Mouse (Mus musculus) ES-E14 (cell line): Measurements from ENCODE around the gene Rnf149. TPM values are rescaled to one million over a fixed set of nuclear protein-coding genes. Genes with fewer than 3 reads are reported as not detected.

Experiments used
- DNase-seq: peaks from one replicate; pipeline ENCODE4 v3.0.0-alpha.2; 2013; ENCODE audit warnings: low read depth, low spot score
- H3K27ac ChIP-seq: 2 replicates; pipeline ENCODE4 v1.5.1; 2012; ENCODE audit warnings: low read depth, mild to moderate bottlenecking, low read length, moderate library complexity, mixed read lengths; ENCODE audit not compliant: poor library complexity, insufficient read depth, severe bottlenecking
- H3K36me3 ChIP-seq: 2 replicates; pipeline ENCODE4 v1.6.1; 2012; ENCODE audit warnings: mild to moderate bottlenecking, low read length, moderate library complexity, mixed read lengths; ENCODE audit not compliant: control insufficient read depth, poor library complexity, insufficient read depth, severe bottlenecking
- H3K4me1 ChIP-seq, 2 experiments: fragments of 150-350 bp in 1 of 2; sonication (generic) in 1 of 2; 2 replicates each; pipeline ENCODE4 v1.6.1; 2012; ENCODE audit warnings: low read length in 2 of 2, mild to moderate bottlenecking in 1 of 2, mixed read lengths in 1 of 2; ENCODE audit not compliant: control insufficient read depth in 2 of 2, insufficient read depth in 2 of 2, poor library complexity in 1 of 2
- H3K4me3 ChIP-seq, 2 experiments: fragments of 150-350 bp in 1 of 2; sonication (generic) in 1 of 2; 2 replicates each; pipeline ENCODE4 v1.5.1; 2012; ENCODE audit warnings: low read length in 2 of 2, low read depth in 1 of 2, mild to moderate bottlenecking in 1 of 2, mixed read lengths in 1 of 2; ENCODE audit not compliant: insufficient read depth in 1 of 2, poor library complexity in 1 of 2, severe bottlenecking in 1 of 2
- H3K9ac ChIP-seq: 2 replicates; pipeline ENCODE4 v1.6.1; 2012; ENCODE audit warnings: low read depth, mild to moderate bottlenecking, low read length, mixed read lengths; ENCODE audit not compliant: poor library complexity, insufficient read depth, severe bottlenecking
- H3K9me3 ChIP-seq: fragments of 150-350 bp; sonication (generic); 2 replicates; pipeline ENCODE4 v1.6.1; 2012; ENCODE audit warnings: low read depth, mild to moderate bottlenecking, low read length; ENCODE audit not compliant: control insufficient read depth, insufficient read depth
- CHD2 ChIP-seq: IDR thresholded peaks from 2 replicates; pipeline ENCODE4 v1.6.1; 2014; ENCODE audit warnings: mild to moderate bottlenecking, low read depth, low read length, inconsistent platforms
- HCFC1 ChIP-seq: IDR thresholded peaks from 2 replicates; pipeline ENCODE4 v1.6.1; 2012; ENCODE audit warnings: low read length, inconsistent platforms, borderline replicate concordance; ENCODE audit not compliant: insufficient read depth
- MAFK ChIP-seq: IDR thresholded peaks from 2 replicates; pipeline ENCODE4 v1.6.1; 2014; ENCODE audit warnings: mild to moderate bottlenecking, low read depth, low read length, inconsistent platforms; ENCODE audit not compliant: insufficient read depth
- ZC3H11A ChIP-seq: IDR thresholded peaks from 2 replicates; pipeline ENCODE4 v1.6.1; 2012; ENCODE audit warnings: low read depth, mild to moderate bottlenecking, inconsistent platforms, low read length, borderline replicate concordance
- ZNF384 ChIP-seq: IDR thresholded peaks from 2 replicates; pipeline ENCODE4 v1.6.1; 2012; ENCODE audit warnings: low read depth, low read length, inconsistent platforms
- in situ Hi-C, 2 experiments: fragments of 600-800 bp; cut with MboI; formaldehyde crosslinking; loops; one replicate each; pipeline ENCODE4 v1.15.1; 2025; ENCODE audit warnings: low sequenced_read_pairs in 2 of 2, inconsistent platforms in 1 of 2; ENCODE audit not compliant: unreplicated experiment in 2 of 2
- total RNA-seq: library from RNA; depleted of rRNA; stranded (reverse); fragments of 300-350 nt; gene quantifications from 2 replicates; pipeline ENCODE4 v1.2.3, GENCODE M21; 2012

Rnf149 gene
- total RNA-seq, 1 experiment, result 61.7 TPM

- TF ChIP-seq MAFK (no peak), HCFC1 (no peak), CHD2 (no peak), ZNF384 (no peak), ZC3H11A (no peak)
- no peak for DNase-seq
- in situ Hi-C loops, result no loop called here
Measured at GRCm38 (mm10) chr1:39573890-39574289, 3.3 kb downstream of the Rnf149 start.

GRCm38 (mm10) chr1:39571653-39572052 lies 5.6 kb downstream of the Rnf149 start:
- in situ Hi-C loops, result no loop called here
- TF ChIP-seq HCFC1 (no peak), MAFK (no peak), CHD2 (no peak), ZNF384 (no peak), ZC3H11A (no peak)
- no peak for DNase-seq
- peaks cover 3 to 6% of the 10 kb centered on the region in 2 experiments; a peak in 1 of 4 replicates for H3K4me1 ChIP-seq
- no peak overlapping the region for H3K4me3 ChIP-seq
- H3K9me3 ChIP-seq, result no peaks in the 10 kb centered on the region
- H3K9ac ChIP-seq, result no peak overlapping the region
- H3K36me3 ChIP-seq, result peaks cover 2% of the 10 kb centered on the region; the same call in 1 of the 2 replicates
- no peak overlapping the region for H3K27ac ChIP-seq

More at GRCm38 (mm10) chr1:39573890-39574289, 3.3 kb downstream of the Rnf149 start:
- no peaks in the 10 kb centered on the region for H3K9me3 ChIP-seq
- no peak overlapping the region for H3K27ac ChIP-seq
- peaks cover 2% of the 10 kb centered on the region; the same call in 1 of the 2 replicates for H3K36me3 ChIP-seq
- no peak overlapping the region for H3K4me3 ChIP-seq
- H3K4me1 ChIP-seq, result peaks cover 0 to 5% of the 10 kb centered on the region in 2 experiments; a peak in 1 of 4 replicates
- no peak overlapping the region for H3K9ac ChIP-seq

DNA sequence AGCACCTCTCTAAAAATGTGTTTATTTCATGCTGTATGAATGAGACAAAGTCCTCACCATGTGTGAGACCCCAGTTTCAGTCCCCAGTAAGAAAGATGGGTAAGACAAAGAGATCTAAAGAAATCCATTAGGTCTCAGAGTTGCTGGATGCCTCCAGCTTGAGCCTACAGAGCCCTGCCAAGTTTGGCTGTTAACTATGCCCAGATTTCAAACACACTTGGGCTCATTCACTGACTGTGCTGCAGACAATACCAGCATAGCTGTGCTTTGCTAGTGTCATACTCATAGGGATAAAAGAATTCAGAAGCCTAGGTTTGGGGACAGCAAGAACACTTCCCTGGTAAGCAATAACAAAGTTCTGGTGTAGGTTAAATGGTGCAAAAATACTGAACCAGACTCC lies 9.1 kb downstream of the Rnf149 start:
- H3K9ac ChIP-seq, result no peak overlapping the region
- no peaks in the 10 kb centered on the region for H3K9me3 ChIP-seq
- in situ Hi-C loops, result no loop called here
- no peak overlapping the region for H3K27ac ChIP-seq
- peaks cover 6% of the 10 kb centered on the region for H3K36me3 ChIP-seq
- no peak overlapping the region for H3K4me3 ChIP-seq
- H3K4me1 ChIP-seq, result 0 out of 4 replicates have a peak, but pooled peaks cover 3 to 5% of the 10 kb centered on the region in 2 experiments
- DNase-seq, result no peak
- TF ChIP-seq CHD2 (no peak), HCFC1 (no peak), ZNF384 (no peak), MAFK (no peak), ZC3H11A (no peak)

DNA sequence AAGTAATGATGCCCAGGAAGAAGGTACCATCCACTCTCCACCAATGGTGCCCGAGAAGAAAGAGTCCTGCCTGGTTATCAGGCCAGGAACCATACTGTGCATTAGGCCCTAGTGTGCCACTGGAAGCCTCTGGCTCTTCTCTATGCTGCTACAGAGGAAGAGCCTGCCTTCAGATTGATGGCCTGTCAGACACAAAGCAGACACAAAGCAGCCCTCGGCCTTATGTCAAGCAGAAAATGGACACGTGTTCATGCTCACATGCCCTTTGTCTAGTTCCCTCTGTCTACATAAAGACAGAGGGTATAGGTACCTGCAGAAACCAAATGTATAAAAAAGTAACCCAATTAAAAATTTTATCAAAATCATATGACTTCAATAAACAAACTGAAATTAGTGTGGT lies 12.6 kb downstream of the Rnf149 start:
- no peak for DNase-seq
- Histone ChIP-seq H3K27ac (no peak overlapping the region), H3K9ac (no peak overlapping the region), H3K9me3 (no peaks in the 10 kb centered on the region), H3K36me3 (peaks cover 12% of the 10 kb centered on the region), H3K4me3 (no peak overlapping the region), H3K4me1 (0 out of 4 replicates have a peak, but pooled peaks cover 3 to 5% of the 10 kb centered on the region in 2 experiments)
- in situ Hi-C loops, result no loop called here
- TF ChIP-seq ZNF384, result no peak
- TF ChIP-seq CHD2, result no peak

- in situ Hi-C loops, result no loop called here
Measured at GRCm38 (mm10) chr1:39563161-39563560, 14.0 kb downstream of the Rnf149 start.

More at GRCm38 (mm10) chr1:39563161-39563560, 14.0 kb downstream of the Rnf149 start:
- DNase-seq, result no peak
- TF ChIP-seq HCFC1, result no peak
- no peak for TF ChIP-seq CHD2
- no peak for TF ChIP-seq ZNF384
- TF ChIP-seq MAFK, result no peak
- TF ChIP-seq ZC3H11A, result no peak
- no peak overlapping the region for H3K4me3 ChIP-seq
- H3K27ac ChIP-seq, result no peak overlapping the region
- H3K36me3 ChIP-seq, result peaks cover 15% of the 10 kb centered on the region
- H3K9me3 ChIP-seq, result no peaks in the 10 kb centered on the region
- H3K4me1 ChIP-seq, result 0 out of 4 replicates have a peak, but pooled peaks cover 3% of the 10 kb centered on the region in 2 experiments
- H3K9ac ChIP-seq, result no peak overlapping the region
